ENCODE assay signal across 11 mouse cellular contexts in genomic region chr17:46835093-46835715, GRCm38 (mm10). TPM values are rescaled to one million over a fixed set of nuclear protein-coding genes. Genes with fewer than 3 reads are reported as not detected.
DNase-seq lines count a peak whose midpoint lies in the region; ATAC-seq lines count a peak whose summit lies in the region.
"Had no signal": no experiment of that assay in that cellular context is flagged by ENCODE, and none has a peak within 500 bp of the region (broad histone marks: within the 10 kb centered on the region; RNA-seq: fewer than 3 reads in every experiment).

No protein-coding gene starts in this region.

- DNase-seq in neural tube, embryonic 10.5 days (ENCODE audit: extremely low spot score, low spot score), result no peak
- peak; percentile 53 for DNase-seq in thymus, postnatal 4 days
- DNase-seq: cerebellum, postnatal 25 days had no signal

- ATAC-seq in neural tube, embryonic 13.5 days (ENCODE audit: low read depth), result peak; percentile 43; the same call in 1 of the 2 replicates
- ATAC-seq in common myeloid progenitor, adult 5-6 weeks (replicated peaks; ENCODE audit: low read depth, poor library complexity, severe bottlenecking), result peak; percentile 89
- ATAC-seq in megakaryocyte, adult 5-6 weeks (ENCODE audit: poor library complexity, severe bottlenecking), result peak; percentile 57
- no peak for ATAC-seq in midbrain, embryonic 13.5 days
- ATAC-seq in frontal cortex, adult (ENCODE audit: low TSS enrichment), result no peak
- no peak for ATAC-seq in cerebellum, adult (ENCODE audit: insufficient number of reproducible peaks, low FRiP score, low TSS enrichment)
- ATAC-seq: forebrain, embryonic 14.5 days had no signal

- 0 out of 2 replicates have a peak overlapping the region, but pooled peaks have one; percentile 9 for H3K27ac ChIP-seq in neural tube, embryonic 13.5 days (replicated peaks)
- H3K27ac ChIP-seq in midbrain, embryonic 13.5 days, result no peak overlapping the region
- H3K27ac ChIP-seq: heart, embryonic 15.5 days had no signal

- H3K36me3 ChIP-seq in neural tube, embryonic 13.5 days, result 0 out of 2 replicates have a peak, but pooled peaks cover 8% of the 10 kb centered on the region
- H3K36me3 ChIP-seq in midbrain, embryonic 13.5 days, result peaks cover 8% of the 10 kb centered on the region; the same call in 1 of the 2 replicates
- H3K36me3 ChIP-seq: heart, embryonic 15.5 days had no signal

- no peak overlapping the region for H3K4me3 ChIP-seq in neural tube, embryonic 13.5 days
- H3K4me3 ChIP-seq in midbrain, embryonic 13.5 days (replicated peaks), result no peak overlapping the region
- H3K4me3 ChIP-seq: heart, embryonic 15.5 days had no signal

- 40% methylated on average over 6 of the region's 6 CpGs for WGBS in neural tube, embryonic 13.5 days
- 94% methylated on average over 6 of the region's 6 CpGs for WGBS in midbrain, embryonic 13.5 days

- no peaks in the 10 kb centered on the region for H3K9me3 ChIP-seq in neural tube, embryonic 13.5 days
- no peaks in the 10 kb centered on the region for H3K9me3 ChIP-seq in midbrain, embryonic 13.5 days
- H3K9me3 ChIP-seq: heart, embryonic 15.5 days had no signal

- no peaks in the 10 kb centered on the region for H3K27me3 ChIP-seq in neural tube, embryonic 13.5 days
- no peaks in the 10 kb centered on the region for H3K27me3 ChIP-seq in midbrain, embryonic 13.5 days
- H3K27me3 ChIP-seq: heart, embryonic 15.5 days had no signal

- H3K4me1 ChIP-seq in neural tube, embryonic 13.5 days (replicated peaks), result peaks cover 14% of the 10 kb centered on the region; the same call in 1 of the 2 replicates
- H3K4me1 ChIP-seq in midbrain, embryonic 13.5 days (replicated peaks), result no peaks in the 10 kb centered on the region

- H3K4me2 ChIP-seq in neural tube, embryonic 13.5 days, result no peak overlapping the region
- no peak overlapping the region for H3K4me2 ChIP-seq in midbrain, embryonic 13.5 days (replicated peaks)
- H3K4me2 ChIP-seq: heart, embryonic 15.5 days had no signal

- no peak overlapping the region for H3K9ac ChIP-seq in neural tube, embryonic 13.5 days
- H3K9ac ChIP-seq in midbrain, embryonic 13.5 days (replicated peaks), result no peak overlapping the region
- H3K9ac ChIP-seq: heart, embryonic 15.5 days had no signal

RNA-seq across cellular contexts. Expression of gene Bicral, which starts 23.1 kb away (rescaled TPM):
- polyA plus RNA-seq in neural tube, embryonic 13.5 days (2015; fragmentation: Nextera tagmentation; extraction: Ambion mirVana), result 6.5 and 9.4 TPM in 2 replicates
- 43.2 and 55.4 TPM in 2 replicates for total RNA-seq in common myeloid progenitor, adult 5-6 weeks (2017)
- 25.2 and 32.4 TPM in 2 replicates for total RNA-seq in megakaryocyte, adult 5-6 weeks (2015)
- total RNA-seq in megakaryocyte, adult 5-6 weeks (2017), result 20.3 and 21.1 TPM in 2 replicates
- polyA plus RNA-seq in midbrain, embryonic 13.5 days (2015; fragmentation: Nextera tagmentation; extraction: Ambion mirVana), result 9.4 and 9.6 TPM in 2 replicates

RNA-seq across cellular contexts. Expression of gene Rpl7l1, which starts 52.7 kb away (rescaled TPM):
- 93.4 and 108 TPM in 2 replicates for polyA plus RNA-seq in neural tube, embryonic 13.5 days (2015; fragmentation: Nextera tagmentation; extraction: Ambion mirVana)
- 129 and 146 TPM in 2 replicates for total RNA-seq in common myeloid progenitor, adult 5-6 weeks (2017)
- total RNA-seq in megakaryocyte, adult 5-6 weeks (2015), result 57.4 and 63.0 TPM in 2 replicates
- total RNA-seq in megakaryocyte, adult 5-6 weeks (2017), result 78.5 and 81.4 TPM in 2 replicates
- polyA plus RNA-seq in midbrain, embryonic 13.5 days (2015; fragmentation: Nextera tagmentation; extraction: Ambion mirVana), result 119 and 125 TPM in 2 replicates

RNA-seq across cellular contexts. Expression of gene Tbcc, which starts 55.3 kb away (rescaled TPM):
- polyA plus RNA-seq in neural tube, embryonic 13.5 days (2015; fragmentation: Nextera tagmentation; extraction: Ambion mirVana), result 70.7 and 75.4 TPM in 2 replicates
- 12.3 and 16.9 TPM in 2 replicates for total RNA-seq in common myeloid progenitor, adult 5-6 weeks (2017)
- 8.6 and 13.5 TPM in 2 replicates for total RNA-seq in megakaryocyte, adult 5-6 weeks (2015)
- 10.8 and 13.3 TPM in 2 replicates for total RNA-seq in megakaryocyte, adult 5-6 weeks (2017)
- polyA plus RNA-seq in midbrain, embryonic 13.5 days (2015; fragmentation: Nextera tagmentation; extraction: Ambion mirVana), result 56.6 and 68.3 TPM in 2 replicates

Comparison
In these comparisons a context has a peak if more than half of its experiments do, and no peak if none do; other contexts are left out.
1. ATAC-seq: peak in neural tube, embryonic 13.5 days (single experiment), common myeloid progenitor, adult 5-6 weeks (single experiment) and megakaryocyte, adult 5-6 weeks (single experiment); none in midbrain, embryonic 13.5 days (single experiment), frontal cortex, adult (single experiment) and cerebellum, adult (single experiment).